Mouse (Mus musculus) ovary, postnatal 36 days (tissue): ENCODE measurements around the gene Grik3.

ENCODE experiments used
- DNase-seq: peaks from one replicate; pipeline ENCODE4 v3.0.0; 2022; ENCODE audit warnings: low spot score, mixed read lengths

Grik3 gene

GRCm38 (mm10) chr4:125492122-125492505 is 1.6 kb downstream of the Grik3 start:
- DNase-seq = no peak

DNA sequence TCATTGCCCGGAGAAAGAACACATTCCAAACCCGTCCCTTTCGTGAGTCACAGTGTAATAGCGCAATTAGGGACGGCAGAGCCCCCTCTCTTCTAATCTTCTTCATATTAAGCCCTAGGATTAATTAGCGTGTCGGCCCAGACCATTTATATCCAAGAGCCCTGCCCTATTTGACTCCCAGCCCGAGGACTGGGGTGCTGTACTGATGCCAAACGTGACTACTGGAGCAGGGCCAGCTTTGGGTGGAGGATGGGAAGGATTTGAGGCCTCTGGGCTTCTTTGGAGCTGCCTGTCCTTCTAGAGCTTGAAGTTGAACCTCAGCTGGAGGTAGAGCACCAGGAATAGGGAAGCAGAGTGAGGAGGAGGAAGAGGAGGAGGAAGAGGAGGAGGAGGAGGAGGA is 2.2 kb downstream of the Grik3 start:
- DNase-seq = peak; percentile 14

DNA sequence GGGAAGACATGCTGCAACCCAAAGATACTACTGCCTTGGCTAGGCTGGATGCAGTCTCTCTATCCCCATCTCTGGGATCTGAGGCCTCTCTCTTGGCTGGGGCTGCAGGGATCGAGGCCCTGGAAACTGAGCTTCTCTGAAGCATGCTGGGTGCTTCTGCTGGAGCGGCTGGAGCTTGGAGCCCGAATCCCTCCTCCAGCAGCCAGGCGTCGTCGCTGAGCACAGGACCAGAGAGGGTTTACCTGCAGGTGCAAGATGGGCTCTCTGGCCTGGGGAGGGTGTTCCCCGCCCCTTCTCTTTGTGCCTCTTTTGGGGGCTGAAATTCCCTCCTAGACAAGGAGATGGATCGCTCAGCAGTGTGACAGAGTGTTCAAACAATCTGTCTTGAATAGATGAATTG is 2.6 kb downstream of the Grik3 start:
- no peak for DNase-seq

GRCm38 (mm10) chr4:125495477-125495876 is 5.0 kb downstream of the Grik3 start:
- no peak for DNase-seq

DNA sequence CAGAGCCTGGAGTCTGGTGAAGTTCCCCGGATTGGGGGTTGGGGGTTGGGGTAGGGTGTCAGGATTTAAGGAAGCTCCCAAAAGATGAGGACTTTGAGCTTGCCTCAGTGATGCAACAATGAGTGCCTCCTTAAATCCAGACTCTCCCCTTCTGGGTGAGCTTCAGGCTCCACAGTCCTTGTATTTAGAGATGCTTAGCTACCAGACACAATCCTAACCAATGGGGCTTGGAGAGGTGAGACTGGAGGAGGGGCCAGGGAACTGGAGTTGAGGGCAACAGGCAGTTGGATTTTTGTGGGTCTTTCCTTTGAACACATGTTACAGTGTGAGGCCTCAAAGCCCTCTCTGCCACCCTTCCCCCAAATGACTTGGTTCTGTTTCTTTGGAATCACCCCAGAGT is 6.5 kb downstream of the Grik3 start:
- no peak for DNase-seq

GRCm38 (mm10) chr4:125497471-125497870 is 7.0 kb downstream of the Grik3 start:
- DNase-seq = no peak

DNA sequence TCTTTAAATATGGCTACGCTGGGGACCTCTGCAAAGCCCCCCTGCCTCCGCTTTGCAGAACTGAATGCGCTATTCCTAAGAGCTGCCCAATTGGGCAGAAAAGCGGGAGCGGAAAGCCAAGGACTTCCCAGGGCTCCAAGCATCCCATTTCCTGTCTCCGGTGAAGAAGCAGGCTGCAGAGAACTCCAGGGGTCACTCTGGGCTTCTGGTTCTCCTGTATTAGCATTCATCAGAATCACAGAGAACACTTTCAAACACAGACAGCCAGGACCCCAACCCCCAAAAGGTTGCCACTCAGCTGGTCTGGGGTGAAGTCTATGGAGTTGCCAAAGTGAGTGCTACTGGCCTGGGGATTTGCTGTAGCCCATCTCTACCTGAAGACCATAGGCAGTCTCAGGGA is 8.4 kb downstream of the Grik3 start:
- no peak for DNase-seq

DNA sequence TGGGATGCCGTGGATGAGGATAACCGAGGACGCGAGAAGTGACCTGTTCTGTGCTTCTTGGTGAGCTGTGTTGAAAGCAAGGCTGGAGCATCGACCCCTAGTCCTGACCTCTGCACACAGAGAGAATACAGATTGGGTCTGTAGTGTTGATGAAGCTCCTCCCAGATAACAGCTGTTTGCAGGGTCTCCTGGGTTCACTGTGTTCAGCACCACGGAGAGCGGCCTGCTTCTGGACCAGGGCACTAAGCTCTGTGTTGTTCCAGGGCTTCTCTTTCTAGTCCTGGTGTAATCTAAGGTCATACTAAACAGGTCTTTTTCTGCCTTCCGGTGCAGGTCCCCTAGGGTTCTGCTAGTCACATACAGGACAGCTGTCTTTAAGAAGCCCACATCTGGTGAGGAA is 12.4 kb downstream of the Grik3 start:
- peak; percentile 59 for DNase-seq

GRCm38 (mm10) chr4:125512434-125512833 is 21.9 kb downstream of the Grik3 start:
- DNase-seq = no peak

- no peak for DNase-seq
Measured at GRCm38 (mm10) chr4:125515646-125516045, 25.1 kb downstream of the Grik3 start.

DNA sequence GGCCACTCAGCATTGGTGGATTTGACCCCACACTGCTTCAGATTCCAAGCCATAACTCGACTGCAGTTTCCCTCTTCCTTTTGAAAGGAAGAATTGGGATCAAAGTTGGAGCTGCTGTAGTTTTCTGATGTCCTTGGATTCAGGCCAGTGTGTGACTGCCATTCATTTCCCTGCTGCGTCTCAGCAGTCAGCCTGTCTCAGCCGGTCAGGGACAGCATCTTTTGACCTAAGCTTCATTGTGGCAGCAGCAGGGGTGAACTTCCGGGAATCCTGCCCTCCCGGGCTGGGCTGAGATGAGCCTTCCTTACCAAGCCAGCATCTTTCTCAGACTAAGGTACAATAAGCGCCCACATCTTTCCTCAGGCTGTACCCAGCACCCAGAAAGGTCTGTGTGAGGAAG is 26.1 kb downstream of the Grik3 start:
- no peak for DNase-seq

DNA sequence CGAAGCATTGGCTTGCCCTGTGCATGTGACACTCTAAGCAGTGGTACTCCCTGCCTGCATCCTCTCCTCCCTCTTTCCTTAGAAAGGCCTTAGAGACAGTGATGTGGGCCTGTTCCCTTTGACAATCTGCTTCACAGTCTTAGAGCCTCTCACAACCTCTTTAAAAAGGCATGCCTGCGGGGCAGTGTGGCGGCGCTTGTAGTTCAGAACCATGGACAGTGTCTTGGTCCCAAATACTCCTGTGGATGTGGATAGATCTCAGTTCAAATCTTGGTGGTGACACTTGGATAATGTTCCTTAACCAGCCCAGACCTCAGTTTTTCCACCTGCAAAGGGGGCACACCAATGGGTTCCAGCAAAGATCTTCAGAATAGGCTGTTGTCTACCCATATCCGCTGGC is 28.4 kb downstream of the Grik3 start:
- no peak for DNase-seq

DNA sequence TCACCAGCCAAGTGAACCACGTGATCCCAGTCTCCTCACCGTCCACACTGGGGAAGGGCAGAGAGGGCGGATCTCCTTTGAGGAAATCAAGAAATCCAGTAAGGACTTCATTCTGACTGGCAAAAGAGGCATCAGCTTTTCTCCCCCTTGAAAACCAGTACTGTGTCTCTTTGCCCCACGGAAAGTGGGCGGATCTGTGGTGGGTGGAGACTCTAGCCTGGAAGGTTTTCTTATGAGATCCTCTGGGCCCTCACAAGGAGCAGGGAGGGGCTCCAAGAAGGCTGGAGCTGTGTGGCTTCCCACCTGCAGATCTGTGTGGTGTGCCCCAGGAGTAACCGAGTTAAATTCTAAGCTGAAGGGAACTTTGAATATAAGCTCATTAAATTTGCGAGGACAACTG is 32.4 kb downstream of the Grik3 start:
- no peak for DNase-seq

DNA sequence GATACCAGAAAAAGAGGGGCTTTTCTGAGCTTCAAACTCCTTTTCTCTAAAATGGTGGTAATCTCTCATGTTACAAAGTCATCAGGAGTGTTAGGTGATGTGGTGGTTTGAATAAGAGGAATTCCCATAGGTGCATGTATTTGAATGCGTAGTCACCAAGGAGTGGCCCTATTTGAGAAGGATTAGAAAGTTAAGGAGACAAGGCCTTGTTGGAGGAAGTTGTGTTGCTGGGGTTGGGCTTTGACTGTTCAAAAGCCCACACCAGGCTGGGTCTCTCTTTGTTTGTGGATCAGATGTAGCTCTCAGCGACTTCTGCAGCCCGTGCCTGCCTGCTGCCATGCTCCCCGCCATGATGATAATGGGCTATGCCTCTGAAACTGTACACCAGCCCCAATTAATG is 34.8 kb downstream of the Grik3 start:
- DNase-seq = no peak

- no peak for DNase-seq
Measured at GRCm38 (mm10) chr4:125526425-125526824, 35.9 kb downstream of the Grik3 start.

GRCm38 (mm10) chr4:125533965-125534364 is 43.5 kb downstream of the Grik3 start:
- DNase-seq = no peak

GRCm38 (mm10) chr4:125534449-125534848 is 43.9 kb downstream of the Grik3 start:
- no peak for DNase-seq

DNA sequence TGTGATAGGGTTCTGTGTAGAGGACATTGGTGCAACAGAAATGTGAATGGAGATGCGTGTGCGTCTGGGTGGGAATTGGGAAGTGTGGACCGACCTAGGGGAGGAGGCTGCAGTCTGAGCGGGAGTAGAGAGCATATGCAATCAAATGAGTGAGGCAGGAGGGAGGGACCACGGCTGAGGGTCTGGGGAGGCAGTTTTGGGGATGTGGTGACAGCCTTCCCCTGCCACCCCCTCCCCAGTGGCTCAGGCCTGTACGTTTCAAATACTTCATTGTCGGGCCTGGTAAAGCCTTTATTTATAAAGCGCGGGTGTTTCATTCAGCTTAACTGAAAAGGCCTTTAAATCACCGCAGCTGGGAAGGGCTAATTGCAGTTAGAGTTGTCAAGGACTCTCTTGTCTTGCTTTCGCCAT is 44.5 kb downstream of the Grik3 start:
- no peak for DNase-seq

DNA sequence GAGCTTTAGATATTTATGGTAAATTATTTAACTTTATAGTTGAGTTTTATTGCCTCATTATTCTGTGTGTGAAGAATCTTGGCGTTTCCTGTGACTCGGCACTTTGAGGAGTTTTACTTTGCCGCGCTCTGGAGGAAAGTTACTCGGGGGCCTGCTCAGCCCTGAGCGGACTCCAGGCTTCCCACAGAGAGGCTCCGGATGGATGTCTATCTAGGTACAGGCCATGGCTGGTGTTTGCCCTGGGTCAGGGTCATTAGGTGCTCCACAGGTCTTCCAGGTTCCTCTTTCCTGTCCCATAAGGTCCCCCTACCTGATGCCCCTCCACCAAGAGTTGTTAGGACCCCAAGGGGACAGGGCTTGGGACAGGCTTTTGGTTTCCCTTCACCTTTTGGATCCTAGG is 45.0 kb downstream of the Grik3 start:
- DNase-seq = no peak

DNA sequence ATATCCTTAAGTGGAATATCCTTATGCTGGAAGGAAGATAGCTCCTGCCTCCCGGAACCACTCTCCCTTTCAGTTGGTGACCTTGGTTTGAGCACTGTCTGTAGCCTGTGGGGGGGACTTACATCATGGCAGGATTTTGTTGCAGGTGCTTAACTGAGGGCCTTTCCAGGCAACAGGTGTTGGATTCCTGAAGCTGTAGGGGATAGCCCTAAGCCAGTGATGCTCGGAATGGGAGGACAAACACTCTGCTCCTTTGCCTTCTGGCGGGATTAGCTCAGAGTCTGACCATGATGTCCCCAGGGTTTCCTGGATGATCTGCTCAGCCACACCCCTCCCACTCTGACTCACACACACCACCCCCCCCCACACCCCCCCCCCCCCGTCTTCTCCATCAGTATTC is 45.5 kb downstream of the Grik3 start:
- DNase-seq = no peak

GRCm38 (mm10) chr4:125538301-125538965 is 47.9 kb downstream of the Grik3 start:
- no peak for DNase-seq

GRCm38 (mm10) chr4:125539617-125540016 is 49.1 kb downstream of the Grik3 start:
- no peak for DNase-seq

DNA sequence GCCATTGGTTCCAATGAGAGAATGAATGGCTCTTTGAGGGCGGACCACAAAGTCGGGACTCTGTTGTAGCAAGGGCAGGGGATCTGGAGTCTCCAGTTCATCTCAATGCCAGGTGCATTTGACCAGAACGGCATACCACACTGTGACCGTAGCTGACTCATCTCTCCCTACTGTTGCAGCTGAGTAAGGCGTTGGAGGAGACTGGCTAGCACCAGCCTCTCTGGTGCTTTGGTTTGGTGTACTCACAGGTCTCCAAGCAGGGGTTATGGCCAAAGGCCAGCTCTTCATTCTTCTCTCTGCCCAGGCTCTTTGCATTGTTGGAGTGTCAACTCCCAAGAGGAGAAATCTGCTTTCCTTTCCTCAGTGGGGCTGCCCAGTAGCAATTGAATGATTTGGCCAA is 52.7 kb downstream of the Grik3 start:
- no peak for DNase-seq

DNA sequence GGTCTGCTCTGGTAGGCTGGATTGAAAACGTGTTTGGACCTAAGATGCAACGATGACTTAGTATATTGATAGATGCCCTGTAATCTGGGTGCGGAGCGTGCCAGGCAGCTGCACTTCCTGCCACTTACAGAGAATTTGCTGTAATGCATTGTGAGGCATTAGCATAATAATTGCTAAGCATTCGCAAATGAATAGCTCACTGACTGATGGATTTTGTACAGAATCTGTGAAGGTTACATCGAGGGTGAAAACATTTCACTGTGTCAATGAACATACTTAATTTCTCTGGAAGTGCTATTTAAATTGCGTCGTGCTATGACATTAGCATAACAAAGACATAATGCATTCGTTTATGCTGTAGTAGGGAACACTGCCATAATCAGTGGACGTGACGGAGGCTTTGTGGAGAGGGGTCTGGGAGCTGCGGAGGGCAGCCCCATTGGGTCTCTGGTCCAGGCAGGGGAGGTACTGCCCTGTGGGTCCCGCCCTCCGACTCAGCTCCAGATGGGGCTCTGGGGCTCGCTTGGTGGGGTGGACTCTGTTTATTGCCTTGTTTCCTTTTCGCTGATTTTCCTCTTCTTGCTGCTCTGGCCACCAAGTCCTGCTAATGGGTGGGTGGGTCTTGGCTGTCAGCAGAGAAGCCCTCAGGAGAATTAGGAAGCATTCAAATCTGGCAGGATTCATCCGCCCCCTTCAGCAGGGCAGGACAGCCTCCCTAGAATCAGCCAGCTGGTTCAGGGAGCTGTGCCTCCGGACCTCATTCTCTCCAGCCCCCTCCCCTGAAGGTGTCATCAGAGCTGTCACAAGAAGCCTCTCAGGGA is 54.7 kb downstream of the Grik3 start:
- DNase-seq = no peak
